Mouse (Mus musculus) urinary bladder, postnatal 14 days (tissue): ENCODE results near the gene Pafah1b2.

Experiments used
- DNase-seq: peaks from one replicate; pipeline ENCODE4 v3.0.0; 2021; ENCODE audit warnings: low spot score

Pafah1b2 gene

GRCm38 (mm10) chr9:45942464-45942863 is 70.0 kb downstream of the Pafah1b2 start:
- DNase-seq = no peak

- no peak for DNase-seq
Measured at GRCm38 (mm10) chr9:45941329-45941888, 71.1 kb downstream of the Pafah1b2 start.

- DNase-seq = no peak
Measured at GRCm38 (mm10) chr9:45939794-45940193, 72.7 kb downstream of the Pafah1b2 start.

GRCm38 (mm10) chr9:45938952-45939637 is 73.4 kb downstream of the Pafah1b2 start:
- DNase-seq = no peak

- DNase-seq = no peak
Measured at GRCm38 (mm10) chr9:45938088-45938487, 74.4 kb downstream of the Pafah1b2 start.

- DNase-seq = peak; percentile 80
Measured at GRCm38 (mm10) chr9:45936883-45937282, 75.6 kb downstream of the Pafah1b2 start.

- peak; percentile 66 for DNase-seq
Measured at GRCm38 (mm10) chr9:45935628-45936210, 76.8 kb downstream of the Pafah1b2 start, which contains the start of gene Tagln. Tagln (minus strand) TSS chr9:45936058.

GRCm38 (mm10) chr9:45932571-45933415 is 79.7 kb downstream of the Pafah1b2 start:
- DNase-seq = no peak

GRCm38 (mm10) chr9:45931958-45932357 is 80.5 kb downstream of the Pafah1b2 start:
- no peak for DNase-seq

- no peak for DNase-seq
Measured at GRCm38 (mm10) chr9:45929285-45929684, 83.2 kb downstream of the Pafah1b2 start.

GRCm38 (mm10) chr9:45919895-45920294 is 92.6 kb downstream of the Pafah1b2 start:
- DNase-seq = peak; percentile 35

GRCm38 (mm10) chr9:45917041-45917934 is 95.2 kb downstream of the Pafah1b2 start:
- peak; percentile 66 for DNase-seq

GRCm38 (mm10) chr9:45915659-45916058 is 96.8 kb downstream of the Pafah1b2 start:
- no peak for DNase-seq
